Mouse (Mus musculus) embryonic fibroblast, embryonic 13.5 days (primary cell): ENCODE measurements around the gene Trpm6.

Source experiments
- CTCF ChIP-seq: IDR thresholded peaks from 2 replicates; pipeline ENCODE4 v1.5.1; 2011; ENCODE audit warnings: mild to moderate bottlenecking, control low read depth, low read length, moderate library complexity, borderline replicate concordance; ENCODE audit not compliant: insufficient read depth
- POLR2A ChIP-seq: IDR thresholded peaks from 2 replicates; pipeline ENCODE4 v1.6.1; 2011; ENCODE audit warnings: low read depth, mild to moderate bottlenecking, control low read depth, low read length, moderate library complexity

DNA sequence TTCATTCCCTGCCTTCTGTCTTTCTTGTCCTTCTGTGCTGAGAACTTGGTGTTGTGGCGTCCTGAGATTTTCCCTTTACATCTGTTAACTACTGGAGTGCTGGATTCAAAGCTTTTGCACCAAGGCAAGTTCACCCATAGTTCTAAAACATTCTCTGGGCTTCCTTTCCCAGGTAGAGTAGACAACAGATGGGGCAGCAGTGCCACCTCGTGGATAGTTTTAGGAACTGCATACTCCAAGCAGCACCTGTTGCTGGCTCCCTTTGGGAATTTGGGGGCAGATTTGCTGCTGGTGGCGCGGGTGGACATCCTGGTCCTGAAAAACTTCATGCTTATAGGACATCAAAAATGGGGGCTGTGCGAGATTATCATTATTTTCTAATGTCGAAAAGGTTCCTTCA is 85.2 kb downstream of the Trpm6 start:
- TF ChIP-seq CTCF = peak; percentile 54; the same call in 1 of the 2 replicates
- no peak for TF ChIP-seq POLR2A
